Mouse (Mus musculus) ES-CJ7 (cell line): ENCODE measurements around the gene H2-Ke6.
"Not testable (repeated sequence)": the region's sequence is repeated elsewhere in the genome, so short reads cannot be mapped to it uniquely, and the experiment has no call there.

Source experiments
- DNase-seq: peaks from one replicate; pipeline ENCODE4 v3.0.0; 2011; ENCODE audit warnings: low read depth, low spot score

Gene H2-Ke6

DNA sequence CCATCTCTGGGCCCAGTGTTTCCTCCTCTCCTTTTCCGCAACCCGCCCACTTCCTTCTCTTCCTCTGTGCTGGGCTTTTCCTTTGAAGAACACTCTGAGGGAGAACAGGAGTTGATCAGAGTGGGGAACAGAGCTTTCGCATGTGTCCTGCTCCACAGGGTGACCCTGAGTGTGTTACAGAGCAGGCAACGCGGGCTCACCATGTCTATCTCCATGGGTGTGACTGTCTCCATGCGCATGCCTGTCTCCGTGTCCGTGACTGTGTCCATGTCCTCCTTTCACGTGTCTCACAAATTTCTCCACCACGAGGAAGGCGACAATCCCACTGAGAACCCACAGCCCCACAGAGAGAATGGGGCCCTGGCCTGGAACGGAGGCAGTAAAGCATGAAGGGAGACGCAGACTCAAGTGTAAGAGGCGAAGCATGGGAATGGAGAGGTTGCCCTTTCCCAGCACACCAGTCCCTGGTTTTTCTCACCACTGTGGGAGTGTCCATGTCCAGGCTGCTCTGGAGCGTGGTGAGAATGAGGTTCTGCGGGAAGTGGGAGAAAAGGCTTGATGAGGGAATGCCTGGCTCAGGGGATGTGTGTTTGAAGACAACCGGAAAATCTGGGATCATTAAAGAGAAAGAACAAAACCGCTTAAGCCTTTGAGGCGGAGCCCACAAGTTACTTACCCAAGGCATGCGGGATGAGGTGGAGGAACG, 2.2 kb upstream of the H2-Ke6 start:
- DNase-seq: no peak

DNA sequence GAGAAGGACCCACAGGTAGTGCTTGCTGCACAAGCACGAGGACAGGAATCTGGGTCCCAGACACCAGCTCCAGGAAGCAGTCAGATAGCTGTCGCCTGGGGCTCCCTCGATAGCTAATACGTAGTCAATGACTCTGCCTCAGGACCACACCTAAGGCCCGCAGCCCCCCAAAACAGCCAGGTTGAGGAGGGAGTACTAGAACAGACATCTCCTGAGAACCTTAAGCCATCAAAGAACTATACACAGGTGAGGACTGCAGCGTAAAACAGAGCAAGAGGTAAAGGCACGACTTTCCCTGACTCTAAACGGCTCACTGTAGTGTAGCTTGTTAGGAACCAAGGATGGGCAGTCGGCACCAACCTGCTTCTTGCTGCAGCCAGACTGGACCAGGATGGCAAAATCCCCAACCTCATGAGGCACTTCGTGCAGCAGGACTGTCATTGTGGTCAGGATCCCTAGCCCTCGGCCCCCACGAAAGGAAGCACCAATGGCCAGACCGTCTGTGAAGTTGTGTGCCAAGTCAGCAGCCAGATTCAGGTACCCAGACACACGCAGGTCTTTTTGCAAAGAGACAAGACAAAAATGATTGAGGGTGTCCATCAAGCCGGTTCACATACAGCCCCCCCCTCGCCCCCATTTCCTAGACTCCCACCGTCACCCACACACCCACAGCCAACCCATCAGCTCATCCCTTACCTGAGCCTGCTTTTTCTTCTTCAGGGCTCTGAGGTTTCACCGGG, 1.5 kb upstream of the H2-Ke6 start:
- DNase-seq: no peak

DNA sequence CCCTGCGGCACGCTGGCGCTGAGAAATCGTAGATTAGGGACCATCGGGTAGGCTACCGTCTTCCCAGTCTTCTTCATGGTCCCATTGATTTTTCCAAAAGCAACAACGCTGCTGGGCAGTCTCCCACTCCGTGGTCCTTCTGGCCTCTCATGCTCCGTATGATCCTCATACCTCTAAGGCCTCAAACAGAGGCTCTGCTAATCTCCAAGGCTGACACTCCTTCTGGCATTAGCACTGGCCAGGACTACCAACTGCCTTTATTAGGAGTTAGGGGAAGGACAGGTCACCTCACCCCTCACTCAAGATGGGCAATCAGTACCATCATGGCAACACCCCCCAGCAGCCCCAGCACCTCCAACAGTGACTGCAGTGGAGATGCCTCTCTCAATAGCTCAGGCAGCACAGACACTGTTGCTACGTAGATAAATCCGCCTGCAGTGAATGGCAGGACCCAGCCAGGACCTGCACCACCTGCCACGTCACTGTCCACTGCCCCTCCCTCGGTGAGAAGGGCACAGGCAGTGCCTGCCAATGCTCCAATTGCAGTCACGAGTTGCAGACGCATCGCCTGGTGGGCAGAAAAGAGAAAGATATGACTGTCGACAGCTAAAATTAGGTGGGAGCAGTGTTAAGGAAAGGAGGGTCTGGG, 765 bp upstream of the H2-Ke6 start:
- DNase-seq: no peak

DNA sequence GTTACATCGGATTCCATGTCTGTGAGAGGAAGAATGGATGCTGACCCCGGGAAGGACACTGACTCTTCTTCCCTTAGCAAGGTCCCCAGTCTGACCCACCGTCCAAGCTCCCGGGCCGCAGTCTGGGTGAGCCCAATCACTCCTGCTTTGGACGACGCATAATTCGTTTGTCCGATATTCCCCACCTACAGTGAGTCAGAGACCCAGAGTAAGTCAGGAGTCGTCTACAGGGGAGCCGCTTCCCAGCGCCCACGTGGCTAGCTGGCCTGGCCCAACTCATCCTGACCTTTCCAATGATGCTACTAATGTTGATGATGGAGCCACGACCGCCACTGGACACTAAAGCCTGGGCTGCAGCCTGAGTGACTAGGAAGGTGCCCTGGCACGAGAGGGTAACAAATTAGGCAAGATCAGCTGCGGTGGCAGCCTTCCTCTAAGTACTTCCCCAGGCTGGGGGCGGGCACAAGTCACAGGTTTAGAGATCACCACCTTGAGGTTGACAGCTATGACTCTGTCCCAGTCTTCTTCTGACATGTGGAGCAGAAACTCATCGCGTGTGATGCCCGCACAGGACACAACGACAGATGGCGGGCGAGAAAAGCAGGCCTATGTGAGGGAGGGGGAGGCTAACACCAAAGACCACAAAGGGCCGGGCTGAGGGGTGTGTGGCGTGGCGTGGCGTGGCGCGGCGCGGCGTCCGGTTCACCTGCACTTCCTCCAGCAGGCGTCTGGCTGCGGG, 774 bp downstream of the H2-Ke6 start:
- no peak for DNase-seq

DNA sequence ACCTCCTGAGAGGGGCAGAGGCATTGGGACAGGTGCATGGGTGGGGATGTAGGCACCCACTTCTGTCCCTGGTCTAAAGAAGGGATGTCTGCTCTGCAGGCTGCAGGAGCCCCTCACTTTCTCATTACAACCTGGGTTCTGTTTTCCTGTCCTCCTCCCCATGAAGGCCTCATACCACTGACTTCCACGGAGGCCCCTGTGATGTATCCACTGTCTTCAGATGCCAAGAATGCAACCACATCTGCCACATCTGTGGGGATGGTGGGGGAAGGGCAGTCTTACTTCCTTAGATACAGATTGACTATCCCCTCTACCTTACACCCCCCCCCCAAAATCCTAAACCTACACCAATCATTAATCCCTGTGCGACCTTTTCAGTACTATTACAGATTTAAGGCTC, 1.6 kb downstream of the H2-Ke6 start:
- no peak for DNase-seq

DNA sequence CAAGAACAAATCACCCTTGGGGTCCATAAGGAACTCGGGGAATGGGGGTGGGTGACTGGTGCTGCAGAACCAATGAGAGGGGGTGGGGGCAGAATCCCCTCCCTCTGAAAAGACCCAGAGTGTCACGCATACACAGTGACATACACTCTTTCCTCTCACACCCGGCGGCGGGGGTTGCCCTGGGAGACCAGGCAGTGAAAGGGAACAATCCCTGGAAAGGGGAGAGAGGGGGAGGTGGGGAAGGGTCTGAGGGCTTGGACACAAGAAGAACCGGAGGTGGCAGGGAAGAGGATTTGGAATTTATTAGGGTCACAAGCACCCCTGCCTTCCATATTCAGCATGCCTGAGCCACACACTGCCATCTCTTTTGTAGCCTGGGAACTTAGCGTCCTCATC, 2.1 kb downstream of the H2-Ke6 start:
- DNase-seq: no peak

DNA sequence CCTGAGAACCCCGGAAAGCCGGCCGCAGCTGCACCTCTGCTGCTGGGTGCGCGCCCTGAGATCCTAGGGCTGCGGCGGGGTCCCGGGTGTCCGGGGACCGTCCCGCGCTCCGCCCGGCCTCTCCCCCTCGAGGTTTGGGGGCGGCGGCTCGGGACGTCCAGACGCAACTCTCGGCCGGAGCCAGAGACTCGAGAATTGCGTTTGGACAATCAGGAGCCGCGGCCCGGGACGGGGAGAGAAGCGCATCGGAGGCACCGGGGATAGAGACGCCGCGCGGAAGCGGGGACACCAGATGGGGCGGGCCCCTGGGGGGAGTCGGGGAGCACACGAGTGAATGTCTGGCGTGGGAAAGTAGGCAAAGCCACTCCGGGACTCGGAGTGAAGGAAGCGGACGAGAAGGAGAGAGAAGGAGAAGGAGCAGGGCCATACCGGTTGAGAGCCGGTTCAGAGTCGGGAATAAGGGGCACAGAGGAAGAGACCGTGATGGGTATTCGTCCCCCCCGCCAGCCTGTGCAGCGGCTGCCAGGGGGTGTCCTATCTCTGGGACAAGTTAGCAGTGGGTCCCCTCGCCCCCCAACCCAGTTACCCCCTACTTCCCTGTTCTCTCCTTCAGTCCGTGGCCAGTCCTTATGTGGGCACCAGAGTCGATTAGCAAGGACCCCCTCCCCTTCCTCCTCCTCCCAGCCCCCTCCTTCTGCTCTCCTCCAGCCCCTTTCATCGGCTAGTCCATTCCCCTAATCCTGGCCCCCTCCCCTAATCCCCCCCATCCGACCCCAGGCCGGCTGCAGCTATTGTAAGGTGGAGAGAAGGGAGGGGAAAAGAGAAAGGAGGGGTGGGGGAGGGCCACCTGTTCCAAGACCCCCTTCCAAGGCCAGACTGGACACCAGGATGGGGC, 2.8 kb downstream of the H2-Ke6 start:
- no peak for DNase-seq

DNA sequence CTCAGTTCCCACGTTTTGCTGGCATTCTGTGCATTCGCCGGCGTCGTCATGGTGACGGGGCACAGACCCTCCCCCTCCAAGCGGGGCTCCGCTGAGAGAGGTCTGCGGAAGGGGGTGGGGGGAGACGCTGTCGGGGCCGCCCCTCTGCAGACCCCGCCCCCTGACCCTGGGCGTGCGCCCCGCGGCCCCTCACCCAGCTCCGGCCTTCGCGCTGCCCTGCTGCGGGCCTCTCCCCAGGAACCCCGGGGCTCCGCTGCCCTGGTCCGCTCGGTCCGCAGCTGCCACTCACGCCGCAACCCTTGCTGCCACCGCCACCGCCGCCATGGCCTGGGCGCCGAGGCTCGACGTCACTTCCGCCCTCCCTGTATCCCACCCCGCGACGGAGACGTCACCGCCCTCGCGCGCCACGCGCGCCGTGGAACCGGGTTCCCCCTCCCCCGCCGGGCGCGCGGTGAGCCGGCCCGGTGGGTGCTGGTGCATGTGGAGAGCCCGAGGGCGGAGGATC, 3.5 kb downstream of the H2-Ke6 start, which contains the start of gene Ring1:
Gene Ring1, minus strand, starts transcription at position 364 of the 505 bp plus-strand sequence.
- DNase-seq: peak; percentile 90

DNA sequence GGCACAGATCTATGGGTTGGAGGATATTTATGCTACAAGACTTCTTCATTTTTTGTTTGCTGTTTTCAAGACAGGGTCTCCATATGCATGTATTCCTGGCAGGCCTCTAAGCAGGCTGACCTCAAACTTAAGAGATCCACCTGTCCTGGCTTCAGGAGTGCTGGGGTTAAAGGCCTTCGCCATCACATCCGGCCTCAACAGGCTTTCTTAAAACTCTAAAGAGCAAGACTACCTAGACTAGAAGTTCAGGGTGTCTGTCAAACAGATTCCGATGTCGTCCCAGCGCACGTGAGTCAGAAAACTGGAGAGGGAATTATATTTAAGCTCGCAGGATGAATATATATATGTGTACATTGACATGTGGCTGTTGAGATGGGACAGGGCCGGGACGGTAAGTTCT, 4.2 kb downstream of the H2-Ke6 start:
- no peak for DNase-seq

DNA sequence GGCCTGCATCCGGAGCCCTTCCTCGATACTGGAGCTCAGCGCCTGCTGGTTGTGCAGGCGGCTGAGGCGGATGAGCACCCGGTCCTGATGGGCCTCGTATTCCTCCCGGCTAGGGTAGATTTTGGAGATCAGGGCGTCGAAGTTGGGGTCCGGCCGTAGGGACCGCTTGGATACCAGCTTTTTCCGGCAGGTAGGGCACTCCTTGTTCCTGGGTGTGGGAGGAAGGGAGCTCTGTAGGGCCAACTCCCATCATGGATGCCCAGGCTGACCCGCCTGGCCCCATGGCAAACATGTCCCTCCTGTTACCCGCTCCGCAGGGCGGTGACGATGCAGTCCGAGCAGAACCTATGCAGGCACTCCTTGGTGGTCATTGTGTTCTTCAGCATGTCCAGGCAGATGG, 4.9 kb downstream of the H2-Ke6 start:
- no peak for DNase-seq

DNA sequence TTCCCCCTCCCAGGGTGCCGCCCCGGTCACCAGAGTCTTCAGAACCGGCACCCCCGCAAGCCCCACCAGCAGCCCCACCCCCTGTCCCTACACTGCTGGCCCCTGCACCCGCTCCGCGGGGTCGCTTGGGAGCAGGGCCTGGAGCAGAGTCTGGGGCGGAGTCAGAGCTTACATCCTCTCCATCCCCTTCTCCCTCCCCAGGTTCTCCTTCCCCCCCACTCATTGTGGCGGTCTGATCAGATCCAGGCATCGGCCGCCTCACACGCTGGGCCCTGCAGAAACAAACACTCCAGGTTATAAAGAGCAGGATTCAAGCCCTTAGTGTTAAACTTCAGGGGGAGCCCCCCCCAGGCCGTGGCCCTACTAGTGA, 5.5 kb downstream of the H2-Ke6 start:
- no peak for DNase-seq

DNA sequence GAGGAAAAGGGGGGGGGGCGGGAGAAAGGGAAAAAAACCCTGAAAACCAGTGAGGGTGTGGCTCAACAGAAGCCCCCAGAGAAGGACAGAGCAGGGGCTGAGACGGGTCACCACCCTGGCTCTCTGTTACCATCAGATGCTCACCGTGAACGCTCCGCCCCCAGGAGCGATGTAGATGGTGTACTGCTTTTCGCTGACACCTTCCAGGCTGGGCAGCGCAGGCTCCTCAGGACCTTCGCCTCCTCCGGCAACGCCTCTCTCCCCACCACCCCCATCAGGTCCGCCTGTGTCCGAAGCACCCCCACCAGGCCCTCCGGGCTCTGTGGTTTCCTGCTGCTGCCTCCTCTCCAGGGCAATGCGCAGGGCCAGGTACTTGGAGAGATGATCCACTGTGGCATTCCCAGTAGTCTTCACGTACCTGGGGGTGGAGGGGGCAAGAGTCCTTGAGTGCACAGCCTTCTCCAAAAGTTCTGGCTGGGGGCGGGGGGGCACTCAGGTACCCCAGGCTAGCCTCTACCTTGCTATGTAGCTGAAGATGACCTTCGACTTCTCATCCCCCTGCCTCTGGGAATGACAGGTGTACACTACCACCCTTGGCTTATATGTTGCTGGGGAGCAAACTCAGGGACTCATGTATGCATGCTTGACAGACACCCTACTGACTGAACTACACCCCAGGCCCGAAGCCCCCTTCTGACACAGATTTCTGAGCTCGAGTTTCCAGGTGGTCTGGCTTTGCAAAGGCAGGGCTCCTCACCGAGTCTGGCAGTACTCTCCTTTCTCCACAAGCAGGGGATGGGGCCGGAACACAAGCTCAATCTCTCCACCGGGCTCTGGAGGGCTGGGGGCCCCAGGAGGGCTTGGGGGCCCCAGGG, 6.1 kb downstream of the H2-Ke6 start:
- DNase-seq: no peak

DNA sequence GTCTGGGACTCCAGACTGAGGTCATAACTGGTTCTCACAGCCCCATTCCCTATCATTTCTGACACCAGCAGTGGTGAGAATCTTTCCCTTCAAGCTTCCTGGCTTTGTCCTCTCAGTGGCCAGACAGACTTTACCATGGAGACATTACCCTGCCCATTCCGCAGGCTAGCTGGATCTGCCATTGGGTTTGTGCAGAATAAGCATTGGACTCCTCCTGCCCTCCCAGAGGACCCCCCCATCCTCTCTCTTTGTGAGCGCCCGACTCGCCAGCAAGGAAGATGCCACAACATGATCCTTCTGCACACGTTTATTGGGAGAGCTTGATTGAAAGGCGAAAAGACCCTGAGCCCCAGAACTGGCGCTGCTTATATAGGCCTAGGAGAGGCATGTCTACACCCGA, 14.4 kb downstream of the H2-Ke6 start:
- peak; percentile 2 for DNase-seq

DNA sequence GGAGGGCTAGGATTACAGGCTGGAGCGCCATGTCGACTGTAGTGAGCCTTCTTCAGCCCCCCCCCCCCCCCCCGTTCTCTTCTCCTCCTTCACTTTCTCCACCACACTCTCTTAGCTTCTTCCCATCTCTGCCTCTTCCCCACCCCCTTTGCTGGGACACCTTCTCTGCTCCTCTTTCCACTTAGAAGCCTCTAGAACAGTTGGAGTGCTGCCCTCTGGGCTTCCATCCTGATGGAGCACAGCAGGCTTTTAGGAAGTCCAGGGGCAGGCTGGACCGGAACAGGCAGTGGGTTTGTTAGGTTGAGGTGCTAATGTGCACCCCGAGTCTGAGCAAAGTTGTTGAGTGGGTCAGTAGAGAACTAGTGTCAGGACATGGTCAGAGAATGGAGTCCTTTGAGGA, 17.7 kb downstream of the H2-Ke6 start:
- DNase-seq: no peak

DNA sequence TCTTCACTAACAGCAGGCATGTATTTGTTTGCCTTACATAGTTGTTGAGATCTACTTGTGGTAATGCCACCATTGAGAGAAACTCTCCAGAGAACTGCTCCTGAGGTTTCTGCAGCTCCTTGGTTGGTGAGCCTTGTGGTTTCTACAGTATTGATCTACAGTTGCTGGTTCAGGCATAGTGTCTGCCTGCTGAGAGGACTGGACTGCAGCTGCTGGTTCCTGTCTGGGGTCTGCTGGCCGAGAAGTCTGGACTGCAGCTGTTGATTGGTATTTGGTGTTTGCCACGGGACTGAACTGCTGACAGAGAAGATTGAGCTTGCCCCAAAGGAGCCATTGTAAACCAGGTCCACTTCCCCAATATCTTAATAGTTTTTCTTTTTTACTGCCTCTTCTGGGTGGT, 21.3 kb downstream of the H2-Ke6 start:
- DNase-seq: no peak

DNA sequence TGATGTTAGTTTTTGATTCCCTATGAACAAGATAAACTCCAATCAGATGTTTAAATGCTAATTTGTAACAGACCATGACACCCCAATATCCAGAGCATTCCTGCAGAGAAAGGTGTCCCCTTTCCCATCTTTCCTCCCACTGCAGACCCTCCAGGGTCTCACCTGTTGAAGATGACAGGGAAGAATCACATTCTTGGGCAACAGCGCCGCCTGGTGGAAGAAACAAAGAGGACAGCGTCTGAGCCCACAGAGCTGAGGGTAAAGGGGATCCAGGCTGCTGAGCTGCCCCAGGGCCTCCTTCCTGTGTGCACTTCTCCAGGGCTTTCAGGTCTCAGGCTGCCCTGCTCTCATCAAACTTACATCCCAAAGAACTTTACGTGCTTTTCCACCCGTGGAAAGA, 24.4 kb downstream of the H2-Ke6 start:
- DNase-seq: peak; percentile 74

DNA sequence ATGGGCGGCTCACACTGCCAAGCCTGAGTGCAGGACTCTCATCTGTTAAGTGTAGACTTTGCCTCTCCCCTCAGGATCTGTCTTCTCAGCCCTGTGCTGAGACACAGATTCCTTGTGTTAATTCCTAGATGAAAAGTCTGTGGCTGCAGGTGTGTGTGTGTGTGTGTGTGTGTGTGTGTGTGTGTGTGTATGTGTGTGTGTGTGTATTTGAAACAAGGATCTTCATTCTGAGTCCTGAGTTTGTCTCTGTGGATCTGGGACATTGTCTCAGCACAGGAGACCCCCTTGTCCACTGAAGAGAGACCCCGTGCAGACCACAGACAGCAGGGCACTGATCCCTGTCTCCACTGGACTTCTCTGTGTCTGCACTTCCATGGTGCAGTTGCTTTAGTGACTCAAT, 27.1 kb downstream of the H2-Ke6 start:
- not testable (repeated sequence) for DNase-seq

DNA sequence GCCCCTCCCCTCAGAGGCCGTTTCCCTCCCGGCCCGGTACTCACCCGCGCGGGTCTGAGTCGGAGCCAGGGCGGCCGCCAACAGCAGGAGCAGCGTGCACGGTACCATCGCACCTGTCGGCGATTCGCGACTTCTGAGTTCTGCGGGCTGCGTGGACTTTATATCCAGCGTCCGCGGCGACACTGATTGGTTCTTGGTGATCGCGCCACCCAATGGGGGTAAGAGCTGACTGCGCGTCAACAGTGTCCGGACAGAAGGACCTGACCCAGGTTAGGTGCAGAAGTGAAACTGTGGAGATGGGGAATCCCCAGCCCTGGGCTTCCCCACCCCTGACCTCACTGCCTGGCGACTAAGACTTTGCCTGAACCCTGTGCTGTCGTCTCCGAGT, 27.7 kb downstream of the H2-Ke6 start, which contains the start of gene H2-K1:
Gene H2-K1, minus strand, starts transcription at position 198 of the 388 bp plus-strand sequence.
- DNase-seq: peak; percentile 86

DNA sequence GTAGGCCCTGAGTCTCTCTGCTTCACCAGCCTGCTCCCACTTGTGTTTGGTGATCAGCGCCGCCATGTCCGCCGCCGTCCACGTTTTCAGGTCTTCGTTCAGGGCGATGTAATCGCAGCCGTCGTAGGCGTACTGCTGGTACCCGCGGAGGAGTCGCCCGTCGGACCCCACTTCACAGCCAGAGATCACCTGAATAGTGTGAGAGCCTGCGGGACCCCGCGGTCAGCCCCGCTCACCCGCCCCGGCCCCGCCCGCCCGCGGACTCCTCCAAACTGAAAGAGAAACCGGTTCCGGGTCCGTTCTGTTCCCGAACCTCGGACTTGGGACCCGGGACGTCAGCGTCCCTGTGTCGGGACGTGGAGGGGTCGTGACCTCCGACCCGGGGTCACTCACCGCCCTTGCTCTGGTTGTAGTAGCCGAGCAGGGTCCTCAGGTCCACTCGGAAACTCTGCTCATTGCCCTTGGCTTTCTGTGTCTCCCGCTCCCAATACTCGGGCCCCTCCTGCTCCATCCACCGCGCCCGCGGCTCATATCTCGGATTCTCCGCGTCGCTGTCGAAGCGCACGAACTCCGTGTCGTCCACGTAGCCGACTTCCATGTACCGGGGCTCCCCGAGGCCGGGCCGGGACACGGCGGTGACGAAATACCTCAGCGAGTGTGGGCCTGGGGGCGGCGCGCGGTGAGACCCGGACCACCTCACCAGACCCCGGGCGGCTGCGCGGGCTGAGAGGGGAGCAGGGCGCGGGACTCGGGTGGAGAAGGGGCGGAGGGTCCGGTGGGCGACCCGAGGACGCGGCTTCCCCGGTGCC, 28.3 kb downstream of the H2-Ke6 start:
- peak; percentile 18 for DNase-seq
